Mouse (Mus musculus) stomach, embryonic 16.5 days (tissue): ENCODE measurements around the gene Cartpt. TPM values are rescaled to one million over a fixed set of nuclear protein-coding genes. Genes with fewer than 3 reads are reported as not detected.
"Not testable (repeated sequence)": the region's sequence is repeated elsewhere in the genome, so short reads cannot be mapped to it uniquely, and the experiment has no call there.

ENCODE experiments used
- ATAC-seq: fragments of 200-750 bp; cut with Nextera tagmentation; 2 replicates; pipeline ENCODE4 v1.8.0; 2017; ENCODE audit warnings: moderate number of reproducible peaks, moderate TSS enrichment; ENCODE audit not compliant: insufficient read depth, low FRiP score
- H3K27ac ChIP-seq: fragments of 300-500 bp; sonication (generic); 2 replicates; pipeline ENCODE4 v1.5.1; 2014; ENCODE audit warnings: low read length
- H3K27me3 ChIP-seq: fragments of 300-500 bp; sonication (generic); 2 replicates; pipeline ENCODE4 v1.6.1; 2014; ENCODE audit warnings: low read length, control low read depth, mixed read lengths; ENCODE audit not compliant: control insufficient read depth, insufficient read depth
- H3K36me3 ChIP-seq: fragments of 300-500 bp; sonication (generic); 2 replicates; pipeline ENCODE4 v1.6.1; 2014; ENCODE audit warnings: low read length; ENCODE audit not compliant: control insufficient read depth, insufficient read depth
- H3K4me1 ChIP-seq: fragments of 300-500 bp; sonication (generic); 2 replicates; pipeline ENCODE4 v1.6.1; 2014; ENCODE audit warnings: low read length, control low read depth, mixed read lengths; ENCODE audit not compliant: control insufficient read depth, insufficient read depth
- H3K4me2 ChIP-seq: fragments of 300-500 bp; sonication (generic); 2 replicates; pipeline ENCODE4 v1.6.1; 2014; ENCODE audit warnings: low read depth, low read length, mixed read lengths
- H3K4me3 ChIP-seq: fragments of 300-500 bp; sonication (generic); replicated peaks from 2 replicates; pipeline ENCODE4 v1.5.1; 2014; ENCODE audit warnings: mild to moderate bottlenecking, low read length
- H3K9ac ChIP-seq: fragments of 300-500 bp; sonication (generic); 2 replicates; pipeline ENCODE4 v1.6.1; 2014; ENCODE audit warnings: low read length
- H3K9me3 ChIP-seq: fragments of 300-500 bp; sonication (generic); replicated peaks from 2 replicates; pipeline ENCODE4 v1.6.1; 2016; ENCODE audit warnings: low read length, control low read depth; ENCODE audit not compliant: control insufficient read depth
- WGBS: fragments of 180-500 bp; shearing (Covaris S2); extraction: QIAGEN DNeasy Blood & Tissue Kit; methylation state at CpG from one replicate; pipeline ENCODE4 v1.1.7; 2014; 5-methylcytosine and 5-hydroxymethylcytosine counted together
- polyA plus RNA-seq: library from polyadenylated mRNA; unstranded; fragments of >200 nt; fragmentation: Nextera tagmentation; extraction: Ambion mirVana; gene quantifications from 2 replicates; pipeline ENCODE4 v1.2.1, GENCODE M21; 2015

The Cartpt gene
- polyA plus RNA-seq, 1 experiment from 2014 or later: 50.1 TPM

DNA sequence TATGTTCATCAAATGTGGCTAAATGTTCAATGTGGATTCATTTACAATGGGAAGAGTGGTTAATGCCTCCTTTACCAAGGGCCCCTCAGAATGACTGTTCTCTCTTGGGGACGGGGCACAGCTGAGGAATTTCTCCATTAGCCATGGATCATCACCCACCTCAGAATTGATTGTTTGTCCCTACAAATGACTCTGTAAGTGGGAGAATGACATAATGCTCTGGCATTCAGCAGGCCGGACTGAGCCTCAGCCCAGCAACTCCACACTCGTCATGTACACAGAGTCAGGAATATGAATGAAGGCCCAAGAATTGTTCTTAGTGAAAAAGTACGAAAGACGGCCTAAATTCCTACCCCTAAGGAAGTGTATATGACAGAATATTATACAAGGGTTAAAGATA is 25.4 kb upstream of the Cartpt start:
- no peak overlapping the region for H3K9ac ChIP-seq
- H3K4me3 ChIP-seq: no peak overlapping the region
- ATAC-seq: no peak
- H3K27me3 ChIP-seq: no peaks in the 10 kb centered on the region
- 62% methylated on average over 5 of the region's 5 CpGs for WGBS
- H3K4me2 ChIP-seq: no peak overlapping the region
- H3K36me3 ChIP-seq: no peaks in the 10 kb centered on the region
- H3K9me3 ChIP-seq: no peaks in the 10 kb centered on the region
- no peaks in the 10 kb centered on the region for H3K4me1 ChIP-seq
- H3K27ac ChIP-seq: no peak overlapping the region

DNA sequence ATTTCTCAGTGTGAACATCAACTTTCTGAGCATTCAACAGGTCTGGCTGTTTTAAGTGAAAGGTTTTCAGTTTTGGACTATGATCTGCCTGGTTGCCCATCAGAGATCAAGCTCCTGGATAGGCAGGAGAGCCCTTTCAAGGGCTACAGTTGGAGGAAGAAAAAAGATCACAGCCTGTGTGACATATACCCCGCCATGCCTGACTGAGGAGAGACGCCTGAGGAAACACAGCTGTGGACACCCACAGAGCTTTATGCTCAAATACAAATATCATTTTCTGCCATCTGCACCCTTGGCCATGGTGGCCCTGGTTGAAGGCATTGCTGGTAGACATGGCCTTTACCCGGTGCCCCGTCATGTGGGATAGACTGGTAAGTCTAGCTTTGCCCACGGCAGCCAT is 14.7 kb upstream of the Cartpt start:
- Histone ChIP-seq H3K9ac (no peak overlapping the region), H3K36me3 (no peaks in the 10 kb centered on the region), H3K27me3 (no peaks in the 10 kb centered on the region), H3K4me1 (no peaks in the 10 kb centered on the region), H3K4me3 (no peak overlapping the region), H3K27ac (no peak overlapping the region), H3K4me2 (no peak overlapping the region), H3K9me3 (no peaks in the 10 kb centered on the region)
- 80% methylated on average over 5 of the region's 5 CpGs for WGBS
- no peak for ATAC-seq

DNA sequence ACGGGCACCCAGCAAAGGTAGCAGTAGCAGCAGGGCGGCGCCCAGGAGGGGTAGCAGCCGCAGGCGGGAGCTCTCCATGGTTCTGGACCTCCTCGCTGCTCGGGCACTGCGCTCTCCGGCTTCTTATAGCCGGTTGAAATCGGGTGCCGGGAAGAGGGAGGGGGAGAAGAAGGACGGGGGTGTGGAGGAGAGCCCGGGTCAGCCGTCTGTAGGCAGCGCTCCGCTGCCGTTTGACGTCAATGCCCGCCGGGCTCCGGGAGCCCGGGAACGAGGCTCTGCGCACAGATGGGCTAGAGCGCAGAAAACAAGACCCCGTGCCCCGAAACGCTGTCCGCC is 366 bp downstream of the Cartpt start:
- 3% methylated on average over 30 of the region's 30 CpGs for WGBS
- Histone ChIP-seq H3K4me2 (no peak overlapping the region; the same call in 1 of the 2 replicates), H3K9me3 (no peaks in the 10 kb centered on the region), H3K4me1 (no peaks in the 10 kb centered on the region), H3K36me3 (no peaks in the 10 kb centered on the region), H3K27me3 (peaks cover 21% of the 10 kb centered on the region), H3K4me3 (no peak overlapping the region), H3K27ac (no peak overlapping the region), H3K9ac (no peak overlapping the region)
- no peak for ATAC-seq

DNA sequence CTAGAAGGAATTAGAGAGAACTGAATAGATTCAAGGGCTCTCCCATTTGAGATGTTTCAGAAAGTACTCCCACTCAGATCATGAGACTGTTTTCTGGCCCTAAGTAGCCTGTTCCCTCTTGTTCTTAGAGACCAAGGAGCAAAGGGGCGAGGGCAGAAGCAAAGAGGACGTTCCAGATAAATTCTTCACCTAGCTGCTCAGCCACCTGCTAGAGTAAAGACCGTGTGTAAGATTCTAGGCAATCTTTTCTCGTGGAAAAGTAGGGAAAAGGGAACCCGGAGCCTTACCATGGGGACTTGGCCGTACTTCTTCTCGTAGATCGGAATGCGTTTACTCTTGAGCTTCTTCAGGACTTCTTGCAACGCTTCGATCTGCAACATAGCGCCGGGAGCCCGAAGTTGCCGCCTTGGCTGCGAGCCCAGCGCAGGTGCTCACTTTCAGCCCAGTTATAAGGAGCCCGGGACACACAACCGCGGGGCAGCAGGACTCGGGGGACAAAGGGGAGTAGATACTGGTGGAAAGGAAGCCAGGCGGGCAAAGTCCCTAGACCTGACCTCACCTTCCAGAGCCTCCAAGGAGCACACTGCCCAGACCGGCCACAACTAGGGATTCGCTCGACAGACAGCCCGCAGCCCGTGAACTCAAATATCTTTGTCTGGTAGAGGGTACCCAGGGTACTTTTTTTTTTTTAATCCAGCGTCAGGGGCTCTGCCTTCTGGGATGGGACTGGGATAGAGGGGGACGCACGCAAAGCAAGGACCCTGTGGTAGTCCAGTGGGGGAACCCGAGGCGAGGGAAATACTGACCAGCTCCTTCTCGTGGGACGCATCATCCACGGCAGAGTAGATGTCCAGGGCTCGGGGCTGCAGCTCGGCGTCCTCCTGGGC is 978 bp downstream of the Cartpt start:
- Histone ChIP-seq H3K27ac (no peak overlapping the region), H3K9ac (no peak overlapping the region), H3K4me1 (no peaks in the 10 kb centered on the region), H3K36me3 (no peaks in the 10 kb centered on the region), H3K9me3 (no peaks in the 10 kb centered on the region), H3K4me3 (no peak overlapping the region), H3K27me3 (peaks cover 21% of the 10 kb centered on the region), H3K4me2 (no peak overlapping the region; the same call in 1 of the 2 replicates)
- 9% methylated on average over 38 of the region's 38 CpGs for WGBS
- no peak for ATAC-seq

DNA sequence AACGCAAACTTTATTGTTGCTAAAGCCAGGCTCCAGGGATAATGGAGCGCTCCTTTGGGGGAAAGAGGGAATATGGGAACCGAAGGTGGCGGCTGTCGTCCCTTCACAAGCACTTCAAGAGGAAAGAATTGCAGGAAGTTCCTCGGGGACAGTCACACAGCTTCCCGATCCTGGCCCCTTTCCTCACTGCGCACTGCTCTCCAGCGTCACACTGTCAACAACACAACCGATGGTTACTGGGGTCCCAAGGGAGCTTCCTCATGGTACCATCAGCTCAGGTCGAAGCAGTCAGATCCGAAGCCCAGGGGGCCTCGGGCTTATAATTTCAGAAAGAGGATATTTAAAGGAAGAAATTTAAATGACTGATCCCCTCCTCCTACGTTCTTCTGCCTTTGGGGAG is 2.1 kb downstream of the Cartpt start:
- no peak overlapping the region for H3K4me3 ChIP-seq
- no peak overlapping the region for H3K9ac ChIP-seq
- no peak overlapping the region for H3K27ac ChIP-seq
- H3K9me3 ChIP-seq: no peaks in the 10 kb centered on the region
- H3K4me2 ChIP-seq: no peak overlapping the region
- WGBS: 26% methylated on average over 14 of the region's 14 CpGs
- peaks cover 21% of the 10 kb centered on the region for H3K27me3 ChIP-seq
- no peaks in the 10 kb centered on the region for H3K4me1 ChIP-seq
- H3K36me3 ChIP-seq: no peaks in the 10 kb centered on the region
- no peak for ATAC-seq

DNA sequence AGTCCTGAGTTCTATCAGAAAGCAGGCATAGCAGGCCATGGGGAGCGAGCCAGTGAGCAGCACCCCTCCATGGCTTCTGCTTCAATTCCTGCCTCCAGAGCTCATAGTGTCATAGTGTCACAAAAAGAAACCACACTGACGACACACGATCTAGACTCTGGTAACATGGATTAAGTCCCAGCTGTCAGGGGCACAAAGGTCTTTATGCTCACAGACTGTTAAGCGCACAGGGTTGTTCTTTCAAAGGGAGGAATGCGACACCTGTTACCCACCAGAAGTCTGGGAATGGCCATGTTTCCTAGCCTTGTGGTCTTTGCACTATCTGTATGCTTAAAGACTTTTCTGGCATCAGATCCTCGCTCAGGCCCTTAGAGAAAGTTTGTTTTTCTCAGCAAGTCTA is 15.3 kb downstream of the Cartpt start:
- 51% methylated on average over 6 of the region's 6 CpGs for WGBS
- no peak overlapping the region for H3K9ac ChIP-seq
- no peaks in the 10 kb centered on the region for H3K4me1 ChIP-seq
- H3K4me3 ChIP-seq: no peak overlapping the region
- no peak overlapping the region for H3K27ac ChIP-seq
- no peak for ATAC-seq
- no peaks in the 10 kb centered on the region for H3K36me3 ChIP-seq
- H3K27me3 ChIP-seq: no peaks in the 10 kb centered on the region
- H3K4me2 ChIP-seq: no peak overlapping the region
- no peaks in the 10 kb centered on the region for H3K9me3 ChIP-seq

DNA sequence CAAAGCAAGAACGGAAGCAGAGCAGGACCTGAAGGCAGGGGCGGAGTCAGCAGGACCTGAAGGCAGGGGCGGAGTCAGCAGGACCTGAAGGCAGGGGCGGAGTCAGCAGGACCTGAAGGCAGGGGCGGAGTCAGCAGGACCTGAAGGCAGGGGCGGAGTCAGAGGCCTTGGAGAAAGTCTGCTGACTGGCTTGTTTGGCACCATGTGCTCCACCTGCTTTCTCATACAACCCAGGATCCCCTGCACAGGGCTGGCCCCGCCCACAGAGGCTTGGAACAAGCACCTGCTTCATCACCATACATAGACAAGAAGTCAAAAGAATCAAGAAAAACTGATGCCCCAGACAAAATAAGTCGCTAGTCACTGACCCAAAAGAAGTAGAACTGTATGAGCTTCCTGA is 19.1 kb downstream of the Cartpt start:
- H3K27ac ChIP-seq, H3K4me3 ChIP-seq, H3K36me3 ChIP-seq, H3K9me3 ChIP-seq, H3K9ac ChIP-seq, H3K4me2 ChIP-seq, H3K4me1 ChIP-seq, H3K27me3 ChIP-seq, ATAC-seq: not testable (repeated sequence)
- WGBS: 67% methylated on average over 8 of the region's 8 CpGs

DNA sequence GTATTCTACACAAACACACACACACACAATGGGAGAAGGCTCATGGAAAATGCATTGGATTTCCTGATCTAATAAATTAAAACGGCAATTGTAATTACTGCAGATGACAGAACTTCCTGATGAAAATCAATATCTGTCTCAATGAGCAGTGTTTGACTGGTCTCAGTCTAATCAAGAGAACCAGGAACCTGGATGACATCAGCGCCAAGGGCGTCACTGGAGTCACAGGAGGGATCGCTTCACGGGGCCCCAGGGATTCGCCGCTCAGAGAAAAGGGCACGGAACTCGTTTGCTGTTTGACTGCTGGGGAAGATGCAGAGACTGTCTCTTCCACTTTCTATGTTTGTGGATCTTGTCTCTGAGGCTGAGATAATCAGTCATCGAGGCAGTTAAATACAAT is 21.2 kb downstream of the Cartpt start:
- H3K4me3 ChIP-seq: no peak overlapping the region
- no peak overlapping the region for H3K27ac ChIP-seq
- H3K9ac ChIP-seq: no peak overlapping the region
- no peaks in the 10 kb centered on the region for H3K36me3 ChIP-seq
- H3K4me1 ChIP-seq: no peaks in the 10 kb centered on the region
- WGBS: 53% methylated on average over 10 of the region's 10 CpGs
- H3K27me3 ChIP-seq: no peaks in the 10 kb centered on the region
- ATAC-seq: no peak
- no peak overlapping the region for H3K4me2 ChIP-seq
- no peaks in the 10 kb centered on the region for H3K9me3 ChIP-seq

DNA sequence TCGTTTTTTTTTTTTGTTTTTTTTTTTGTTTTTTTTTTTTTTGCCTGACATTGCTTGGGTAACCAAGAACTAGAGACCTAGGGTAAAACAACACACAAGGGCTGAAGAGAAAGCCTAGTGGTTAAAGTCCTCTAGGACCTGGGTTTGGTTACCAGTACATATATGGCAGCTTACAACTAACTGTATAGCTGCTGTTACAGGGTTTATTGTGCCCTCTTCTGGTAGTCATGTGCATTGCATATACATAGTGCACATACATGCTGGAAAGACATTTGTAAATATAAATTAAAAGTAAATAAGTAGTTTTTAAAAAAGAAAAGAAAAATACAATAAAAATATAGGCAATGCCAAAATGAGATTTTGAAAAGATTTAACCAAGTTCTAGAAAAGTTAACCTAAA is 28.8 kb downstream of the Cartpt start:
- Histone ChIP-seq H3K27ac (no peak overlapping the region), H3K4me2 (no peak overlapping the region), H3K4me3 (no peak overlapping the region), H3K27me3 (no peaks in the 10 kb centered on the region), H3K4me1 (no peaks in the 10 kb centered on the region), H3K9me3 (no peaks in the 10 kb centered on the region), H3K9ac (no peak overlapping the region), H3K36me3 (no peaks in the 10 kb centered on the region)
- 82% methylated on average over 1 of the region's 1 CpGs for WGBS
- ATAC-seq: no peak
